Mouse (Mus musculus): ENCODE measurements around the gene Hmcn1.

The Hmcn1 gene

GRCm38 (mm10) chr1:150992711-150993161 lies 499 bp downstream of the Hmcn1 start:
- DNase-seq (ENCODE audit: extremely low read depth, low read depth), result no peak

- DNase-seq (ENCODE audit: extremely low read depth, low read depth), result no peak
These were observed 1.3 kb downstream of the Hmcn1 start for GRCm38 (mm10) chr1:150991745-150992554.

DNA sequence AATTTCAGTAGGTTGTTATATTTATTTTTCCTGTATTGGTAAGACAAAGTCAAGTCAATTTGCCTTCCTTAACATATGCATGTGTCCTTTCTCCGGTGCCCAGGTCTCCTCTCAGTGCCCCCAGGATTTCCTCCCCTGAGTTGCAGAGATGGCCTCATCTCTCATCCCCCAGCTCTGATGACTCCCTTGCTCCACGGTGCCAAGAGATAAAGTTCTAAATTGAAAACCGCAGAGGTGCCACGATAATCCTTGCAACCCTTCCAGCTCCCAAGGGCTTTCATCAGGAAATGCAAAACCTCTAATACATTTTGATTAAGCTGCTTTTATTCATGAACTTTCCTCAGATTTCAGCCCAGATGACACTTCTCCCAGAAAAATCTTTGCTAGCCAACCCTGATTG lies 8.3 kb downstream of the Hmcn1 start:
- no peak for DNase-seq (ENCODE audit: extremely low read depth, low read depth)

DNA sequence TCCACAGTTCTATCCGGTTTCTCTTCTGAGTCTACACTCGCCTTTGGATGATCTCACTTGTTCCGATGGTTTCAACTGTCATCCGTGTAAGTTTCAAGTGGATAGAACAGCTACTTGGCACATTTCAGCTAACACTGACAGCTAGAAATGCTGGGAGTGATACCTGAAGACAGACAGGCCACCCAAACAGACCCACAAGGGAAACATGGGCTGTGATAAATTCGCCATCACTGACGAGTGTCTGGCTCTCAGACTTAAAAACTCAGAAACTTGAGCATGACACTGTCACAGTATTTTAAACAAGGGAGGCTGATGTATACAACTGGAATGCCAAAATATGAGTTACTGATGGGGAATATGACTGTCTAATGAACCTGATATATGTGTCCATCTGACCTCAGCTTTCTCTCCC lies 9.1 kb downstream of the Hmcn1 start:
- no peak for DNase-seq (ENCODE audit: extremely low read depth, low read depth)

DNA sequence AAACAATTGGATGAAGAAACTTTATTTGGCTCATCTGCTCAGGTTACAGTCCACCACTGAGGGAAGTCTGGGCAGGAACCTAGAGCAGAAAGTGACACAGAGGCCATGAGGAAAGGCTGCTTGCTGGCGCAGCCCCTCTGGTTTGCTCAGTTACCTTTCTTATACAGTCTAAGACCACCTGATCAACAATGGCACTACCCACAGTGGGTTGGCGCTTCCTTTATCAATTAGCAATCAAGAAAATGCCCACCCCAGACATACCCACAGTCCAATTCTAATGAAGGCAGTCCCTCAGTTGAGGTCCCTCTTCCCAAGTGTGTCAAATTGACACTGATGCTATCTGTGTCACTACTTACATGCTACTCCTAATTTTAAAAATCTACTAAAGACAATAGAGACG lies 14.6 kb downstream of the Hmcn1 start:
- no peak for DNase-seq (ENCODE audit: extremely low read depth, low read depth)

GRCm38 (mm10) chr1:150976263-150976662 lies 17.0 kb downstream of the Hmcn1 start:
- no peak for DNase-seq (ENCODE audit: extremely low read depth, low read depth)

DNA sequence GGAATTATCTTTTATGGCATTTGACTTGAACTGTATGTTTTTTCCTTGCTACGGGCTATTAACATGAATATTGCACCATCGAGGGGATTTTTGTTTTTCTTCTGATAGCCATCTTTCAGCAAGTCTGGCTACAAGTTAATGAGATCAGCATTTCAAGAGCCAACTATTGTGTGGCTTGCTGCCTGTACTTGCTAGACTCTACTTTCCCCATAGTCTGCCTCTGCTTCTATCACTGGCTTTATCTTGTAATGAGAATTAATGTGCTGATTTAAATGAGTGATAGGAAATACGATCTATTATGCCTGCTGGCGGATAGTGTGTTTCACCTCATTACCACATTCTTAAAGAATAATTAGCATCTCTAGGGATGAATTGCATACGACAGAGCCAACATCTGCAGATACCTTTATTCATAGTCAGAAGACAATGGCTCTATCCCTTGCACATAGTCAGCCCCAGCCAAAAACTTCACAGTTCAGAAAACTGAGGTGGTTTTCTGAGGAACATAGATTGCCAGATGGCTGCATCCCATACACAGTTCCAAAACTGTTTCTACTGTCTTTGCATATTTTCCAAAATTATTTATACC lies 33.7 kb downstream of the Hmcn1 start:
- no peak for DNase-seq (ENCODE audit: extremely low read depth, low read depth)

DNA sequence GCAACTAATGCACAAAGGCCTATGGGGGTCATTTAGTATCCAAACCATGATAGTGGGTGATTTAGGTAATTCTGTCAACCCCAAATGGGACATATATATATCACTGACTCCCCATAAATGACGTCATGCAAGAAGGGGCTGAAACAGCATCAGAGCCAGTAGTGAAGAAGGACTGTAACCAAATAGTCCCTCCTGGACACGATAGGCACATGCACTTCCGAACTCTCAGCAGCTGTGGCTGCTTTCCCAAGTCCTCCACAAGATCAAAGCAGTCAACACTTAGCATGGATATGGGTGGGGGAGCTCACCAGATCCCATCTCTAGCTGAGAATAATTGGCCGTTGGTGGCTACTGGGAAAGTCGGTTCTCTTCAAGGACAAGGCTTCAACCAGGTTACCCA lies 42.2 kb downstream of the Hmcn1 start:
- no peak for DNase-seq (ENCODE audit: extremely low read depth, low read depth)

DNA sequence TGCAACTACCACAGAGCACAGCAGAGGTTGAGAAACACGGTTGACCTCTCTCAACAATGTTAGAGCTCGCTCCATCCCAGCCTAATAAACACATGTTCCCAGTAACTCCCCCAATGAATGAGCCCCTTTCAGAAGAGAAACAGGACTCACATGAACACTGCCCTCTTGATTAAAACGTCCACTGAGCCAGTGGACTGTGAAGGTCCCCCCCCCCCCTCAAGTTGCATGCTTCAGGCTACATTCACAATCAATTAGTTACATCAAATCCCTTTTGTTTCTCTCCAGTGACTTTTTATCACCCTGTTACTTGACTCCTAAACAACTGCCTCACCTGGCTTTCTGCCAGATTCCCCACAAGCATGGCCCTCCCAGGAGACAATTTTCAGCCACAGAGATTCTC lies 43.2 kb downstream of the Hmcn1 start:
- no peak for DNase-seq (ENCODE audit: extremely low read depth, low read depth)

- no peak for DNase-seq (ENCODE audit: extremely low read depth, low read depth)
These were observed 44.3 kb downstream of the Hmcn1 start for GRCm38 (mm10) chr1:150948911-150949310.

DNA sequence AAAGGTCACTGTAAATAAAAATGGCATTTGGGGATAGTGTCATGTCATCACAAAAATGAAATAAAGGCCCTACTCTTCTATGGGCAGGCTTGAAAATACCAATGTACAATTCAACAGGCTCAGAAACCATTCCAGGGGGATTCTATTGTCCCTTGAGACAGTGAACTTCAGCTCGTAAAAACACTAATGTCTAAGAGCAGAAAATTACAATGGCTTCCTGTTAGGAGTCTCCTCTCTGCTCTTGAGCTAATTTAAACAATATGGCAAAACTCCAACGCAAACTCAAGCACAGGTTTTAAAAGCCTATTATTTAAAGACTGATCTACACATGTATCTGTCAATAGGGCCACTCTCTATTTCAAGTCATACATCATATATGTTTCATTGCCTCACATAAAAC lies 49.6 kb downstream of the Hmcn1 start:
- no peak for DNase-seq (ENCODE audit: extremely low read depth, low read depth)

DNA sequence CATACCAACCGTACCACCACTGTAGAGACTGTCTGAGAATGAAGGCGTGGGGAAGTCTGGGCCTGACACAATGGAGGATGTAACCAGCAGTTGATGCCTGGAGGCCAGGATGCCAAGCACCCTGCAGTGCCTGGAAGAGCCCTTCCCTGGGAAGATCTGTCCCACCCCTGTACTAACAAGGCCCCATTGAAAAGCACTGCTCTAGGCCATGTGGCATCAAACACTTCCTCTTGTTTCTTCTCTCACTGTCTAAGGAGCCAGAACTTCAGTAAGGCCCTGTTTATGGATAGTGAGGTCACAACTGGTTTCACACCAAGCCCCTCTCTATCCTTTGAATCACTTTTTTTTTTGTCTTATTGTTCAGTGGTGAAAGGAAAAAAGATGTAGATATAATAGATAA lies 51.1 kb downstream of the Hmcn1 start:
- DNase-seq (ENCODE audit: extremely low read depth, low read depth), result no peak

DNA sequence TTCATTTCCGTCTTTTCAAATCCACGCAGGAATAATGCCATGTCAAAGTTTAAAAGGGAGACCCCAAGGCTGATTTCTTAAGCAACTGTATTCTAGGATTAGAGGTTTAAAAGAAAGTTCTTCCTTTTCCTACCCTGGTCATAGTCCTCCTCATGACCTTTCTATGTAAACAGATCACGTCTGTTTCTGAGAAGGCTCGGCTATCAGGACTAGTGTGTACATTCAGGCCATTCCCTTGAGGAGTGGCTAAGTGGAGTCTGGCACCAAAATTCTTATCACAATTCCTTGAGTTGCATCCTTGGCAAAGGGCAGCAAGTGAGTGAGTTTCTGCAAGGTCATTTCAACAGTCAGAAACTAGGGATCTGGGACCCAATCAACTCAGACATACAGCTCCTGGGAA lies 56.4 kb downstream of the Hmcn1 start:
- no peak for DNase-seq (ENCODE audit: extremely low read depth, low read depth)

DNA sequence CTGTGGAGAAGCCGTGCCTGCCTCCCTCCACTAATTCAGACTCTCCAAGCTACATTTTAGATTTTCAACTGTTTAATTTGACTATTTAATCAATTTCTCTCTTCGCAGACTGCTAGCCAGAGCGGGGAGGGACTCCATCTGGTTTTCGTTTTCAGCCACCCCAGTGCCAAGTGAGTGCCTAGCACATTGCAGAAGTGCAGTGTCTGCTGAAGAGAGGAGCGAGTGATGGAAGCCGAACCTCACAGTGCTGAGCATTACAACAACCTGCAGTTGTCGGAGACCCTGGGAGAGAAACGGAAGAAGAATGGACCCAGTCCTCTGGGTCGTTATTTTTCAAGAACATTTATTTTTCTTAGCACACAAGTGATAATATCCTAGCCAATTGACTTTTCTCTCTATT lies 59.6 kb downstream of the Hmcn1 start:
- DNase-seq (ENCODE audit: extremely low read depth, low read depth), result no peak

GRCm38 (mm10) chr1:150920860-150921259 lies 72.4 kb downstream of the Hmcn1 start:
- no peak for DNase-seq (ENCODE audit: extremely low read depth, low read depth)

DNA sequence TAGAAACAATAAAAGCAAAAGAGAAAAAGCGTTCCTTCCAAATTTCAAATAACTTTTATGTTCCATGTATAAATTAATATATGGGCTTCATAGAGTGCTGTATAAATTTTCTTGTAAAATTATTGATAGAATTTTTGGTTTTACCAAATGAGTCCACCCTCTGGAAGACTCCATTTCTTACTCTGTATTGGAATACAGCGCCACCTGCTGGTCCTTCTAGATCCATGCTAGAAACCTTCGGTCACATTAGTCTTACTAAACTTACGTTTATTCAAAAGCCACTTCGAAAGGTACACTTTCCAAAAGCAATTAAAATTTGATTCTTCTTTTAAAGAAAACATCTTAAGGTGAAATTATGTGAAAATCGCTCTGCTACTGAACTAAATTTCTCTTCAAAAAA lies 73.0 kb downstream of the Hmcn1 start:
- DNase-seq (ENCODE audit: extremely low read depth, low read depth), result peak; percentile 36

DNA sequence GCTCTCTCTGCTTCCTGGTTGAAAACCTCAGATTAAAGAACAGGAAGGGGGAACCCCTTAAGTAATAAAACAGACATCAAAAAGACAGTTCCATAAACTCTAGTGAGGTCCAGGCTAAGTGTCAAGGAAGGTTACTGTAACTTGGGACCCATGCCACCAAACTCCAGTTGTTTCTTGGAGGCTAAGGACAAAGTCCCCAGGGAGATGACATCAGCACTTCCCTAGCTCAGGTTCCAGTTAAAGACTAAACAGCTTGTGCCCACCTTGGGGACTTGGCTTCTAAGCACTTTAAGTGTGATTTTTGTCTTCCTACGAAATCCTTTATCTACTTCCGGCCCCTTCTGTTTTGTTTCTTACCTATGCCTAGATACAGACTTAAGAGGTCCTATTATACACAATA lies 78.3 kb downstream of the Hmcn1 start:
- no peak for DNase-seq (ENCODE audit: extremely low read depth, low read depth)

DNA sequence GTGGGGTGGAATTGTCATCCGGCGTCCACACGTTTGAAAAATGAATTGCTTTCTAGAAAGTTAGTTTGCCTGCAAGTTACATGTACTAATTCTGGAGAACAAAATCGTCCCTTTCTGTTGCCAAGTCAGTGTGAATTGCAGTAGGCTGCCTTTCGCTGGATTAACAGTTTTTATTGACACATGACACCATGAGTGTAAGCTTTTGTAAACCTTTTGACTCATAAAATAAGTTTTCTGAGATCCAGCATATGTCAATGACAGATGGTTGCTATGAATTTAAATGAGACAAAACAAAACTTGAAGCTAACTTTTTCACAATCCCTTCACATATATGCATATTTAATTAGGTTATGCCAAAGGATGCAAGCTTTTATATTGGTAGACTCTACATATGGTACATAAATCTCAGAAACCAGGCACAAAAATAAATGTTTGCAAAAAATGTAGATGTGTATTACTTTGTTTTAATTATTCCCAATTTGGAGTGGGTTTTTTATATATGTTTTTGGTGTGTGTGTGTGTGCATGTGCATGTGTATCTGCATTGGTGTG lies 79.6 kb downstream of the Hmcn1 start:
- no peak for DNase-seq (ENCODE audit: extremely low read depth, low read depth)

- DNase-seq (ENCODE audit: extremely low read depth, low read depth), result no peak
These were observed 83.6 kb downstream of the Hmcn1 start for GRCm38 (mm10) chr1:150909642-150910041.

DNA sequence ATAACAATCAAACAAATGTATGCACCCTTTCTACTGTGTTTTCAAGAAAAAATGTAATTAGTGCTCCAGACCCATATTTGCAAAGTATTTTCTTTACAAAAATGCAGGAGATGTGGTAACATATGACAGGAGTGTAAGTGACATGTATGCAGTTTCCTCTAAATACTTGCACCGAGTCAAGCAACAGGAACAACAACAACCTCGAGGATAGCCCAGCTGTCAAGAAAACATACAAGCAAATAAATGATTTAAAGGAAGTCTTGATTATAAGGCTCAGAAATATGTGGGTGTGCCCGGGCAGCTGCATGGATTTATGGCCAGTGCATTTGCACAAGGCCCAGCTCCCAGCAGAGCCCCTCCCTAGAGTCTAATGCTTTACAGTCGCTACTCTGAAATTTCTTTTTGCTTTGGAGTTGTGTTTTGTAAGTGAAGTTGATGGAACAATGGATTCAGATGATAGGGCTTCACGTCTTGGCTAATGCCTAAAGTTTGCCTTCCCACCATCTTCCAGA lies 99.5 kb downstream of the Hmcn1 start:
- no peak for DNase-seq (ENCODE audit: extremely low read depth, low read depth)

DNA sequence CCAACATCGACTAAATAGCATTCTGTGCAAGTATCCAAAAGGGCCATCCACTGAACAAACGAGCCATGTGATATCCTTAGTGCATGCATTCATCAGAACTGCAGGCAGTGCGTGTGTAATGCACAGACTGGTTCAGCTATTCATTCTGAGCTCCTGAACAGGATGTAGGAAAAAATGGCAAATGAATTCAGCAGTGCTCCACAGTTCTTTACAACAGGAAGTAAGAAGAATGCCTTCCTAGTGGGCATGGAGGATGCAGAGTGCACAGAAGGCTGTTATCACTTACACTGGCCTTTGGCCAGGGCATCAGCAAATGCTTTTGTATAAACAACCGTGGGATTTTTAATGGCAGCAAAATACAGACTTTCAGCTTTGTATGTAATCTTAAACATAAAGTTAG lies 103.2 kb downstream of the Hmcn1 start:
- no peak for DNase-seq (ENCODE audit: extremely low read depth, low read depth)

GRCm38 (mm10) chr1:150886267-150886666 lies 107.0 kb downstream of the Hmcn1 start:
- no peak for DNase-seq (ENCODE audit: extremely low read depth, low read depth)

- no peak for DNase-seq (ENCODE audit: extremely low read depth, low read depth)
These were observed 114.8 kb downstream of the Hmcn1 start for GRCm38 (mm10) chr1:150878421-150878820.

All from MEL-GATA-1-ER (cell line).